Mouse (Mus musculus): ENCODE data around the gene Gsap. TPM values are rescaled to one million over a fixed set of nuclear protein-coding genes. Genes with fewer than 3 reads are reported as not detected.
"Not testable (repeated sequence)": the region's sequence is repeated elsewhere in the genome, so short reads cannot be mapped to it uniquely, and the experiment has no call there.

Gene Gsap
- polyA plus RNA-seq, 3 experiments from 2014 or later: 44.6 to 55.1 (median 52.6) TPM

DNA sequence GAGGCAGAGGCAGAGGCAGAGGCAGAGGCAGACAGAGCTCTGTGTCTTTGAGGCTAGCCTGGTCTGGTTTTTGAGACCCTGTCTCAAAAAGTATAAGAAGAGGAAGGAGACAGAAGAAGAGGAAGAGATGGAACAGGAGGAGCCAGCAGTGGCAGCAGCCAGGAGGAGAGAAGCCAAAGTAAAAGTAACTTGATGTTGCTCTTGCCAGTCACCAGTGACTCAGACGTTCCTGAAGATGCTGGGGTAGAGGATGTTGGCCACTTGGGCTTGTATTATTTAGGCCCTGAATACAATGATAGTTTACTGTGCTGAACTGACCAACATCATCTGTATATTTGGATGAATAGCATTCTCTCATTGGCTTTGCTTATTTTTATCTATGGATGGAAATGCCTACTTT, 142.5 kb downstream of the Gsap start:
- no peak for ATAC-seq

DNA sequence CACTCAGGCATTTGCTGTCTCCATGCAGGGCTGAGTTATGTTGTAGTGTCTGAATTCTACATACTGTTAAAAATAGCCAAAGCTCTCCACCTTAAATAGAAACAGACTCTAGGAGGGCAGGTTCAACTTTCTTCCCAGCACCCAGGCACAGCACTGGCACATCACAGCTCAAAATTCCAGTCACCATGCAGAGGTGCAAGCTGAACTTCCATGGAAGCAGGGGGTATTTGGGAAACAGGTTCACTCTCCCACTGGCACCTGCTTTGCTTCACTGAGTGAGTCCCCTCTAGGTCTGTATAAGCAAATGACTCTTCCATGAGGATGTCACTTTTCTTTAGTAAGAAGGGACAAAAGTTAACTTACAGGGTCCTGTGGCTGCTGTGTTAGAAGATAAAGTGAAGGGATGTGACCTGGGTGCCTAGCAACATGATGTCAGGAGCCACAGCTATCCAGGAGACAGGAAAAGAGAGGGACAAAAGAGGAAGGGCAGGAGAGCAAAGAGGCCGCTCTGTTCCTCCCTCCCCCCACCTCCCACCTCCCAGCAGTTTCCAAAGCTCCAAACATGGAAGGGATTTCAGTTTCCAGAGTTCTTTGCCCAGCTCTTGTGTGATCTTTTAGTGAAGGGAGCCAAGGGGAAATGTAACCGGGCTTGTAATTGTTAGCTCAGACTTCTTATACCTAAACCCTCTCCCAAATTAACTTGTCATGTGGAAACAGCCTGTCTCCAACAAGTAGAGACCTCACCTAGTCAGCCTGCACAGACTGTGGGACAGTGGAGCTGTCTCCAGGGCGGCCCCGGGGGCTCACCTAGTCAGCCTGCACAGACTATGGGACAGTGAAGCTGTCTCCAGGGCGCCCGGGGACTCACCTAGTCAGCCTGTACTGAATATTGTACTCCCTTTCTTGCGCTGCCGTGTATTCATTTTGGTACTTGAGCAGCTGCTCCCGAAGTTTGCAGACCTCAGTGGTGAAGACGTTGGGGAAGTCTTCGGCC, 143.9 kb downstream of the Gsap start:
- ATAC-seq: no peak

DNA sequence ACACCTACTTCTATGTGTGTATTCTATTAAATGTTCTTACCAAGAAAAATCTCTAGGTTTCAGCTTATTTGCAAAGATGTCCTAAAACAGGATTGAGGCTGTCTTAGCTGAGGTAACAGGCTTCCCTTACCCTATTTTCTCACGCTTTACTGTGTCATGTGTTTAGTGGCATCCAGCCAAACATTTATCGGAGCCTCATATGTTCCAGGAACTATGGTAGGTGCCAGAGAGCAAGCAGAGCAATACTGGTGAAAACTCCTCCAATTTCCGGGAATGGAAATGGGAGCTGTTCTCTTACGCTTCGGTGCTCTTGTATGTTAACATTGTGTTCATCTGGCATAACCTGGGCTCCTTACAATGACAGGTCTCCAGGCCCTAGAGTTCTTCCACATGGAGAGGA, 145.6 kb downstream of the Gsap start:
- ATAC-seq: no peak

DNA sequence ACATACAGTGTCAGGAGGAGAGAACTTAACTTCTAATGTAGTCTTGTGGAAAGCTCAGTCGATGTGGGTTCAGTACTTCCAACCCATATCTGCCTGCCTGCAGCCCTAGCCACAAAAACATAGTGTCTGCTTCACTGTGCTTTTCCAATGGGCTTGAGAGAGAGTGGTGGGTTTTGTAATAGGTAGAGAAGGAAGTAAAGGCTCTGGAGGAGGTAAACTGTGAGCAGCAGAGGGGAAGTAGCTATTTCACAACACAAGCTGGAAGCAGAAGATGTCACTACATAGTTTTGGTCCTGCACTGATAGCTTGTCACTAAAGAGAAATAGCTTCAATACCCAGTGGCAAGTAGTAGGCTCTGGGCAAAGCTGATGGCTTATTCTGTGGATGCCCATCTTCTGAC, 146.1 kb downstream of the Gsap start:
- ATAC-seq: no peak

DNA sequence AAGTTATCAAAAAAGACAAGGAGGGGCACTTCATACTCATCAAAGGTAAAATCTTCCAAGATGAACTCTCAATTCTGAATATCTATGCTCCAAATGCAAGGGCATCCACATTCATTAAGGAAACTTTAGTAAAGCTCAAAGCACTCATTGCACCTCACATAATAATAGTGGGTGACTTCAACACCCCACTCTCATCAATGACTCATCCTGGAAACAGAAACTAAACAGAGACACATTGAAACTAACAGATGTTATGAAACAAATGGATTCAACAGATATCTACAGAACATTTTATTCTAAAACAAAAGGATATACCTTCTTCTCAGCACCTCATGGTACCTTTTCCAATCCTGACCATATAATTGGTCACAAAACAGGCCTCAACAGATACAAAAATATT, 156.2 kb downstream of the Gsap start:
- ATAC-seq: not testable (repeated sequence)

DNA sequence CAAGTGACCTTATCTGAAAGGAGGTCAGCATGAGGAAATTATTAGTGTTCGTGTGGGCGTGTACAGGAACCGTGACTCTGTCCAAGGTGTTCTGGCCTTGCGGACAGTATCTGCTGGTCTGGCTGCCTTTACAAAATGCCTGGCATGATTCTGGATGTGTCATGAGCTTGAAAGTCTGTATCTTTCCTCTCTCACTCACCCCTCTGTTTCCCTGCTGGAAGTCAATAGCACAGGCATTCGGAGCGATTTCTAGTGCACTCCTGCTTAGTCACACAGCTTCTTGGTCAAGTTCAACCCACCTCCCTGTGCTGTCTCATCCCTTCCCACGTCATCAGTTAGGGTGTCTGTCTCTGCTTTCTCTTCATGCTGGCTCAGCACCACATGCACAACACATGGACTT, 162.3 kb downstream of the Gsap start:
- ATAC-seq: no peak

DNA sequence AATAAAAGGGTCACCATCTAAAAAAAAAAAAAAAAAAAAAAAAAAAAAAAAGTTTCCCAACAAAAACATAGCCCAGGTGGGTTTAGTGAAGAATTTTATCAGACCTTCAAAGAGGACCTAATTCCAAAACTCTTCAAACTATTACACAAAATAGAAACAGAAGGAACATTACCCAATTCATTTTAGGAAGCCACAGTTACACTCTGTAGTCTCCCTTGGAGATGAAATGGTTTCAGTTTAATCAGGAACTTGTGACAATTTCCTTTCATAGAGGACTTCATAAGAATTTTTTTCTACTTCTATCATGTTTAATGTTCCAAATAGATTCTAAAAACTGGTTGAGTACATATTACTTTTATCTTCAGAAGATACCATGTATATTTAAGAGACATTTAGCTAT, 165.6 kb downstream of the Gsap start:
- no peak for ATAC-seq

DNA sequence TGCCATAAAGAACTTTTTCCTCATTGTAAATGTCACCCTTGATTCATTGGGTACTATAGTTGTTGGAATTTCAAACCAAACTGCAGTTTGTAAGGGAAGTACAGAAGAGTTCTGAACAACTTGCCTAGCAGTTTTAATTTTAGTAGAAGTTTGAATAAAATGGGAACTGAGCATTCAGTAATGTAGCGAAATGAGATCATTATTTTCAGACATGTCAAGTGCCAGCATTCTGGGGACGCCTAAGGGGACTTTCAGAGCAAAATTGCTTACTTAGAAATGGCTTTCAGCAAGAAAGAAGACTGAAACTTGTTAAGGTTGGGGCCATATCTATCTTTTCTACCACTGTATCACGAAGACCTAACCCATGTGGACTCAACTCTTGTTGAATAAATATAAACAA, 172.6 kb downstream of the Gsap start:
- no peak for ATAC-seq

DNA sequence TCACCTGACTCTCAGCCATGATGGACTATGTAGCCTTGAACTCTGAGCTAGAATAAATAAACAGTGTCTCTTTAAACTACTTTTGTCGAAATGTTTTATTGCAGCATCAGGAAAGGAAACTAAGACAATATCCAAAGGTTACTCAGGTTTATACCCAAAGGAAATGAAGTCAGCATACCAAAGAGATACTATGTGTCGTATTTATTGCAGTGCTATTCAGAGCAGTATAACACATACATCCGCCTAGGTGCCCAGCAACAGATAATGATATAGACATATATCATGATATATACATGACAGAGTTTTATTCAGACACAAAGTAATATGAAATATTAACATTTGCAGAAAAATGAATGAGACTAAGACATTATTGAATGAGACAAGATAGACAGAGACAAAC, 177.3 kb downstream of the Gsap start:
- no peak for ATAC-seq

Other genes starting within 250 kb of the Gsap start
- 10 to 100 TPM; 35.5 to 42.0 (median 37.5) TPM for gene Rsbn1l, start 229.9 kb upstream of the Gsap start, polyA plus RNA-seq (2017; shearing (Covaris generic))
- 10 to 100 TPM in 2 of 3 experiments, 1 to 10 TPM in 1; 7.4 to 18.3 (median 12.8) TPM for gene Ptpn12, start 130.3 kb upstream of the Gsap start, polyA plus RNA-seq (2017; shearing (Covaris generic))
- 10 to 100 TPM; 20.4 to 31.5 (median 24.2) TPM for gene Fgl2, start 186.4 kb downstream of the Gsap start, polyA plus RNA-seq (2017; shearing (Covaris generic))
- 1 to 10 TPM in 1 of 3 experiments, under 1 TPM in 2; 0.28 to 1.7 (median 0.70) TPM for gene Ccdc146, start 238.4 kb downstream of the Gsap start, polyA plus RNA-seq (2017; shearing (Covaris generic))
- 1 to 10 TPM; 2.4 to 4.8 (median 2.7) TPM for gene Fam185a, start 238.7 kb downstream of the Gsap start, polyA plus RNA-seq (2017; shearing (Covaris generic))